Mouse (Mus musculus): ENCODE data around the gene Nomo1. TPM values are rescaled to one million over a fixed set of nuclear protein-coding genes. Genes with fewer than 3 reads are reported as not detected.

The Nomo1 gene
- polyA plus RNA-seq, 1 experiment from 2014 or later: 26.8 TPM

DNA sequence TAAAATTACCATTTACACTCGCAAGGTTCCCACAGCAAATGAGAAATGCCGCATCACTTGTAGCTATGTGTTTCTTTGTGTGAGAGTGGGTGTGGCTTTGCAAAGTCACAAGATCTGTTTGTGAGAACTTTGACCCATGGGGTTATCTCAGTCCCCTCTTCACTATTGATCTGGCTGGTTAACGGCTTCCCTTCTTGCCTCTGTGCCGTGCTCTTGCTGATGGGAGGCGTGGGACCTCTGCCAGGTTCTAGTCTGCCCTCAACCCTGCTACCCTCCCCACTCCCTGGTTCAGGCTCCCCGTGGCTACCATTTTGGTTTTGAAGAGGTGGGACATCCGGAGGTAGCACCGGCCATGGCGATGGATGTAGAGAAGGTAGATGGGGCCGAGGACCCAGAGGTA lies 4.8 kb upstream of the Nomo1 start:
- Histone ChIP-seq H3K27ac (replicated peaks) (no peak overlapping the region), H3K27me3 (replicated peaks; ENCODE audit: low read depth, poor library complexity, severe bottlenecking) (no peaks in the 10 kb centered on the region), H3K36me3 (replicated peaks) (no peaks in the 10 kb centered on the region), H3K4me1 (peaks cover 13% of the 10 kb centered on the region), H3K9me3 (no peaks in the 10 kb centered on the region), H3K4me3 (no peak overlapping the region)
- DNase-seq (ENCODE audit: low spot score): no peak
- 91% methylated on average over 10 of the region's 10 CpGs for WGBS

DNA sequence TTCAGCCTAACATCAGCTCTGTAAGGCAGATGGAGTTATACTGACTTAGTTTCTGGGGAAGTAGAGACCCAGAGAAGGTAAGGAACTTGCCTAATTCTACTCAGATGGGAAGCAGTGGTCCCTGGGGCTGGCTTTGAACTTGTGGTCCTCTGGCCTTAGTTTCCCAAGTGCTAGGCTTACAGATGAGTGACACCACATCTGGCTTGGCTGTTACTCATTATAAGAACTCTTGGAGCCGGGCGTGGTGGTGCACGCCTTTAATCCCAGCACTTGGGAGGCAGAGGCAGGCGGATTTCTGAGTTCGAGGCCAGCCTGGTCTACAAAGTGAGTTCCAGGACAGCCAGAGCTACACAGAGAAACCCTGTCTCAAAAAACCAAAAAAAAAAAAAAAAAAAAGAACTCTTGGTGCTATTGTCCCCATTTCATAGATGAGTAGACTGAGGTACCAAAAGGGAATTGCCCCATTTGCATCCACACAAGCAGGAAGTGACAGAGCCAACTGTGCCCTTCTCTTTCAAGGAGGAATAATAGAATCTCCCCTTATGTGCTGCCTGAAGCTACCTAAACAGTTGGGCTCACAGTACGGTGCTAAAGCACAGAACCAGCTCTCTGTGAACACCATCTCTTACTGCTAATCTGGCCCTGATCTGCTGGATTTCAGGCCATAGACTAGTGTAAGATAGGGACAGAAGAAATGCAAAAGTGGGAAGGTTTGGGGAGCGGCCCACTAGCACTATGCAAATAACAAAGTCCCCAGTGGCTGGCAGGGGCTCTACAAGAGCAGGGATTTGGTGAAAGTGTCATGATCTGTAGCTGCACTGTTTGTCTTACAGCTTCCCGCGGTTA lies 4.0 kb upstream of the Nomo1 start:
- WGBS: 69% methylated on average over 9 of the region's 9 CpGs
- Histone ChIP-seq H3K4me1 (peaks cover 18% of the 10 kb centered on the region), H3K27me3 (replicated peaks; ENCODE audit: low read depth, poor library complexity, severe bottlenecking) (no peaks in the 10 kb centered on the region), H3K27ac (replicated peaks) (0 out of 2 replicates have a peak overlapping the region, but pooled peaks have one; percentile 24), H3K4me3 (peak overlapping the region; percentile 39), H3K36me3 (replicated peaks) (no peaks in the 10 kb centered on the region), H3K9me3 (no peaks in the 10 kb centered on the region)
- no peak for DNase-seq (ENCODE audit: low spot score)

GRCm38 (mm10) chr7:46030145-46030488 lies 3.4 kb upstream of the Nomo1 start, which contains the start of gene Abcc6:
Gene Abcc6 (minus strand): TSS chr7:46030302.
- Histone ChIP-seq H3K27ac (replicated peaks) (0 out of 2 replicates have a peak within 1 kb of the TSS, but pooled peaks have one; percentile 24), H3K36me3 (replicated peaks) (no peaks in the 10 kb centered on the region), H3K27me3 (replicated peaks; ENCODE audit: low read depth, poor library complexity, severe bottlenecking) (no peaks in the 10 kb centered on the region), H3K9me3 (no peaks in the 10 kb centered on the region), H3K4me1 (peaks cover 24% of the 10 kb centered on the region), H3K4me3 (peak within 1 kb of the TSS; percentile 39)
- peak; percentile 49 for DNase-seq (ENCODE audit: low spot score)
- WGBS: 6% methylated on average over 11 of the region's 11 CpGs

DNA sequence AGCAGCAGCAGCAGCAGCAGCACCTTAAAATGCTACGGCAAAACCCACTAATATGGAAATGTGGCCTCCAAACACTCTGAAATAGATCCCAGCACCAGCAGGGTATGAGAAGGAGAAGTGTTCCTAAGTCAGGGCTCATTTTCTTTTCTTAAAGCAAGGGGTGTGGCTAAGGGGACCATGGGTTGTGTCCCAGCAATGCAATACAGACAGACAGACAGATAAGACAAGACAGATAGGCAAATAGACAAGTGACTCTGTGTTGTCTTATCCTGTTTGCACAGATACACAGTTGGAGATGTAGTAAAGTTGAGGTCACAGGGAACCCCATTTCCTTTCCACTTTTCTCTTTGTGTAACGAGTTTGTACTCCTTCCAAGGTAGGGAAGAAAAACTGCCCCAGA lies 2.4 kb upstream of the Nomo1 start:
- DNase-seq (ENCODE audit: low spot score): no peak
- no peaks in the 10 kb centered on the region for H3K36me3 ChIP-seq (replicated peaks)
- no peak overlapping the region for H3K27ac ChIP-seq (replicated peaks)
- WGBS: 76% methylated on average over 2 of the region's 2 CpGs
- H3K9me3 ChIP-seq: no peaks in the 10 kb centered on the region
- no peak overlapping the region for H3K4me3 ChIP-seq
- H3K27me3 ChIP-seq (replicated peaks; ENCODE audit: low read depth, poor library complexity, severe bottlenecking): no peaks in the 10 kb centered on the region
- H3K4me1 ChIP-seq: peaks cover 30% of the 10 kb centered on the region

- under 1% methylated on average over 35 of the region's 35 CpGs for WGBS
- H3K36me3 ChIP-seq (replicated peaks): peaks cover 21% of the 10 kb centered on the region
- no peaks in the 10 kb centered on the region for H3K27me3 ChIP-seq (replicated peaks; ENCODE audit: low read depth, poor library complexity, severe bottlenecking)
- no peak for DNase-seq (ENCODE audit: low spot score)
- peaks cover 30% of the 10 kb centered on the region for H3K4me1 ChIP-seq
- H3K27ac ChIP-seq (replicated peaks): peak overlapping the region; percentile 84
- H3K9me3 ChIP-seq: no peaks in the 10 kb centered on the region
- peak overlapping the region; percentile 95 for H3K4me3 ChIP-seq
Observed at GRCm38 (mm10) chr7:46033870-46034337, 406 bp downstream of the Nomo1 start.

DNA sequence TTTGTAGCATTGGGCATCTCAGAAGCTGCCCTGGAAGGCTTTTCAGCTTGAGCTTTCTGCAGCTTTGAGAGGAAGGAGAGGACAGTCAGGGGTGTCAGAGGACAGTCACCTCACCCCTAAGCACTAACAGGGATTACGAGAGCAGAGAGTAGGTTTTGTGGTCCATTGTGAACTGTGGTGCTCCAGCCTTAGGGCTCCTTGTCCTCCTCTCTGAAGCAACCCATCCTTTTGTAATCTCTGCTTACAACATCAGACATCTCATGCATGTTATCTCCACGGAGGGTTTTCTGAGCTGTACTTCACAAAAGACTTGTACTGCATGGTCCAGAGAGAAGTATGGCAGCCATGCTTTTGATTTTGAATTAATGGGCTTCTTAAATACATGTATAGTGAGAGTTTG lies 1.5 kb downstream of the Nomo1 start:
- peak overlapping the region; percentile 95 for H3K4me3 ChIP-seq
- no peaks in the 10 kb centered on the region for H3K9me3 ChIP-seq
- 75% methylated on average over 2 of the region's 2 CpGs for WGBS
- H3K27ac ChIP-seq (replicated peaks): no peak overlapping the region
- no peaks in the 10 kb centered on the region for H3K27me3 ChIP-seq (replicated peaks; ENCODE audit: low read depth, poor library complexity, severe bottlenecking)
- peaks cover 30% of the 10 kb centered on the region for H3K36me3 ChIP-seq (replicated peaks)
- DNase-seq (ENCODE audit: low spot score): no peak
- H3K4me1 ChIP-seq: peaks cover 26% of the 10 kb centered on the region

- Histone ChIP-seq H3K4me1 (peaks cover 22% of the 10 kb centered on the region), H3K27me3 (replicated peaks; ENCODE audit: low read depth, poor library complexity, severe bottlenecking) (no peaks in the 10 kb centered on the region), H3K27ac (replicated peaks) (no peak overlapping the region), H3K4me3 (no peak overlapping the region), H3K36me3 (replicated peaks) (peaks cover 35% of the 10 kb centered on the region), H3K9me3 (no peaks in the 10 kb centered on the region)
- WGBS: 83% methylated on average over 2 of the region's 2 CpGs
- DNase-seq (ENCODE audit: low spot score): no peak
Observed at GRCm38 (mm10) chr7:46035468-46035867, 2.0 kb downstream of the Nomo1 start.

- Histone ChIP-seq H3K27me3 (replicated peaks; ENCODE audit: low read depth, poor library complexity, severe bottlenecking) (no peaks in the 10 kb centered on the region), H3K9me3 (no peaks in the 10 kb centered on the region), H3K27ac (replicated peaks) (no peak overlapping the region), H3K36me3 (replicated peaks) (peaks cover 54% of the 10 kb centered on the region), H3K4me3 (no peak overlapping the region), H3K4me1 (peaks cover 22% of the 10 kb centered on the region)
- WGBS: 92% methylated on average over 6 of the region's 6 CpGs
- DNase-seq (ENCODE audit: low spot score): no peak
Observed at GRCm38 (mm10) chr7:46037433-46037832, 3.9 kb downstream of the Nomo1 start.

DNA sequence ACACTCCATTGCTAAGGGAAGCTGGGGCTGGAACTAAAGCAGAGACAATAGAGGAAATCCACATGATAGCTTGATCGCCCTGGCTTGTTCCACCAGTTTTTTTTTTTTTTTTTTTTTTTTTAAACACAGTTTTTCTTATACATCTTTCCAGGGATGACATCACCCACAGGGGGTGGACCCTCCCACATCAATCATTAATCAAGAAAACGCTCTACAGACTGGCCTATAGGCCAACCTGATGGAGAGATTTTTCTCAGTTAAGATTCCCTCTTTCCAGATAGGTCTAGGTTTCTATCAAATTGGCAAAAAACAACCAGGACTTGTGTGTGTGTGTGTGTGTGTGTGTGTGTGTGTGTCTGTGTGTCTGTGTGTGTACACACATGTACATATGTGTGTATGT lies 6.4 kb downstream of the Nomo1 start:
- Histone ChIP-seq H3K27ac (replicated peaks) (no peak overlapping the region), H3K9me3 (no peaks in the 10 kb centered on the region), H3K36me3 (replicated peaks) (peaks cover 79% of the 10 kb centered on the region), H3K4me3 (no peak overlapping the region), H3K4me1 (peaks cover 9% of the 10 kb centered on the region), H3K27me3 (replicated peaks; ENCODE audit: low read depth, poor library complexity, severe bottlenecking) (no peaks in the 10 kb centered on the region)
- 94% methylated on average over 2 of the region's 2 CpGs for WGBS
- DNase-seq (ENCODE audit: low spot score): no peak

- Histone ChIP-seq H3K9me3 (no peaks in the 10 kb centered on the region), H3K4me1 (no peaks in the 10 kb centered on the region), H3K27me3 (replicated peaks; ENCODE audit: low read depth, poor library complexity, severe bottlenecking) (no peaks in the 10 kb centered on the region), H3K27ac (replicated peaks) (no peak overlapping the region), H3K36me3 (replicated peaks) (peaks cover 92% of the 10 kb centered on the region), H3K4me3 (no peak overlapping the region)
- no peak for DNase-seq (ENCODE audit: low spot score)
- WGBS: 88% methylated on average over 10 of the region's 10 CpGs
Observed at GRCm38 (mm10) chr7:46044106-46044505, 10.6 kb downstream of the Nomo1 start.

DNA sequence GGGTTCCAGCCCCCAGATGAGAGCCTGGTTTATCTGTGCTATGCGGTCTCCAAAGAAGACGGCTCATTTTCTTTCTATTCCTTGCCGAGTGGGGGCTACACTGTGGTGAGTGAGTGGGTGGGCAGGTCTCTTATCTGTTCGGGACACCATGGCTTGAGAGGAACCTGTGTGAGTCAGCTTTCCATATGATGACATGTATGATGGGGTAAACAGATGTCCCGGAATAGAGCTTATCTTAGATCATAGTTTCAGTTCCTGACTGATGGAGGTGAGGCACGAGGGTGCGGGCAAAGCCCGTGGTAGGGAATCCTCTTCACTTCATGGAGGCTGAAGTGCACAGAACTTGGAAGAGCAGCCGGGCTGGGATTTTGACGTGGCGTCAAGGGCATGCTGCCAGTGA lies 12.4 kb downstream of the Nomo1 start:
- Histone ChIP-seq H3K4me3 (no peak overlapping the region), H3K9me3 (no peaks in the 10 kb centered on the region), H3K4me1 (no peaks in the 10 kb centered on the region), H3K27ac (replicated peaks) (no peak overlapping the region), H3K36me3 (replicated peaks) (peaks cover 92% of the 10 kb centered on the region), H3K27me3 (replicated peaks; ENCODE audit: low read depth, poor library complexity, severe bottlenecking) (no peaks in the 10 kb centered on the region)
- DNase-seq (ENCODE audit: low spot score): no peak
- 95% methylated on average over 11 of the region's 11 CpGs for WGBS

GRCm38 (mm10) chr7:46047873-46048562 lies 14.5 kb downstream of the Nomo1 start:
- no peaks in the 10 kb centered on the region for H3K4me1 ChIP-seq
- no peak overlapping the region for H3K27ac ChIP-seq (replicated peaks)
- H3K27me3 ChIP-seq (replicated peaks; ENCODE audit: low read depth, poor library complexity, severe bottlenecking): no peaks in the 10 kb centered on the region
- DNase-seq (ENCODE audit: low spot score): no peak
- H3K9me3 ChIP-seq: no peaks in the 10 kb centered on the region
- H3K4me3 ChIP-seq: no peak overlapping the region
- H3K36me3 ChIP-seq (replicated peaks): peaks cover 89% of the 10 kb centered on the region
- 92% methylated on average over 13 of the region's 13 CpGs for WGBS

GRCm38 (mm10) chr7:46049981-46050380 lies 16.5 kb downstream of the Nomo1 start:
- H3K4me3 ChIP-seq: no peak overlapping the region

More at GRCm38 (mm10) chr7:46049981-46050380, 16.5 kb downstream of the Nomo1 start:
- WGBS: 88% methylated on average over 7 of the region's 7 CpGs
- no peak for DNase-seq (ENCODE audit: low spot score)
- H3K27me3 ChIP-seq (replicated peaks; ENCODE audit: low read depth, poor library complexity, severe bottlenecking): no peaks in the 10 kb centered on the region
- no peak overlapping the region for H3K27ac ChIP-seq (replicated peaks)
- H3K4me1 ChIP-seq: no peaks in the 10 kb centered on the region
- no peaks in the 10 kb centered on the region for H3K9me3 ChIP-seq
- peaks cover 89% of the 10 kb centered on the region for H3K36me3 ChIP-seq (replicated peaks)
